Comparison of ENCODE assay signal across 14 mouse cellular contexts in the genomic region with DNA sequence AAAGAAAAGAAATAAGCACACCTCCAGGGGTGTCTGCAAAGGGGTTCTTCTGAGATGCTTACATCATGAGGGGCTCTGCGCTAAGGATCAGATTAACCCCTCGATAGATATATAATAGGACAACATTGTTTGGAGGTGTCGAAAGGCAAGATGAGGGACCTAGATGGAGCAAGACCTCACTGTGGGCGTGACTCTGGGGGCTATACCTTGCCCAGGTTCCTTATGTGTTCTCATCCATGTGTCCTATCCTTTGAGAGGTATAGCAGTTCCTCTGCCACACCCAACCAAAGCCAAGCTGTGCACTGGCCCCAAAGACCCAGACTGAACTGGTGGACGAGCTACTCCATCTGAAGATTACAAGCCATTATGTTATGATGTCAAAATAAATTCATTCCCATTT. TPM values are rescaled to one million over a fixed set of nuclear protein-coding genes. Genes with fewer than 3 reads are reported as not detected.
DNase-seq lines count a peak whose midpoint lies in the region.
"Had no signal": no experiment of that assay in that cellular context is flagged by ENCODE, and none has a peak within 500 bp of the region (broad histone marks: within the 10 kb centered on the region; RNA-seq: fewer than 3 reads in every experiment).

No protein-coding gene starts in this region.

- DNase-seq in heart, adult 11 months, result peak; percentile 57
- no peak for DNase-seq in heart, adult 8-10 months (ENCODE audit: low spot score)
- DNase-seq: adrenal gland, adult 2 months; adrenal gland, adult 8-10 months; adrenal gland, postnatal 10 days; adrenal gland, postnatal 14 days; adrenal gland, postnatal 25 days; adrenal gland, postnatal 36 days; B cell, adult 2 months; cerebellum, adult 11 months; cerebellum, adult 11-12 months; cerebellum, adult 18-20 months; cerebellum, adult 2 months had no signal

RNA-seq across cellular contexts. Expression of gene Ptprt, which starts 58.2 kb away (rescaled TPM):
- total RNA-seq in heart, adult 8-10 months (2022), result under 1 TPM; 0.03 to 0.12 (median 0.07) TPM
- total RNA-seq: MEL had no signal
